Mouse (Mus musculus) urinary bladder, adult 18-20 months (tissue): ENCODE data around the gene Ubac1.
A peak's percentile ranks its signal among the peaks of the same experiment; 100 is the strongest.

ENCODE experiments used
- DNase-seq, 2 experiments: peaks; one replicate each; pipeline ENCODE4 v3.0.0; 2022; ENCODE audit warnings: low spot score in 2 of 2, mixed read lengths in 2 of 2

The Ubac1 gene

GRCm38 (mm10) chr2:26024138-26025075, 2.9 kb upstream of the Ubac1 start:
- DNase-seq, result no peak

- no peak for DNase-seq
Measured at GRCm38 (mm10) chr2:26022626-26023025, 1.1 kb upstream of the Ubac1 start.

GRCm38 (mm10) chr2:26022258-26022565, 665 bp upstream of the Ubac1 start:
- no peak for DNase-seq

- peak; percentile 14 to 70 for DNase-seq
Measured at GRCm38 (mm10) chr2:26020714-26021560, 610 bp downstream of the Ubac1 start.

- no peak for DNase-seq
Measured at GRCm38 (mm10) chr2:26019923-26020322, 1.6 kb downstream of the Ubac1 start.

GRCm38 (mm10) chr2:26017326-26017725, 4.2 kb downstream of the Ubac1 start:
- no peak for DNase-seq

DNA sequence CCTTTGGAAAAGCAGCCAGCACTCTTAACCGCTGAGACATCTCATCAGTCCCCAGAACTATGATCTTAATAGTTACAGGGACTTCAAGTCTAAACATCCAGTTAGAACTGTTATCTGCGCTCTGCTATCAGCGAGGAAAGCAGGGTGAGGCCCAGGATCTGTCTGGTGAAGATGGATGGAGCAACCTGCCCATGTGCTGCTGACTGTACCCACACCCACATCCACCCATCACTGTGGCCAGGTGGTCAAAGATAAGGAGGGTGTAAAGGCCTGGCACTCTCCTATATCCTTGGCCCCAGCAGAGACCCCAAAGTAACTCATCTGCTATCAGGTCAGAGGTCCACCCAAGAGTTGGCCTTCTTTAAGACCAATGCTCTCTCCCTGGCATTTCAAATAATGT, 7.9 kb downstream of the Ubac1 start:
- no peak for DNase-seq

- no peak for DNase-seq
Measured at GRCm38 (mm10) chr2:26011420-26011819, 10.1 kb downstream of the Ubac1 start.

- DNase-seq, result no peak
Measured at GRCm38 (mm10) chr2:26002001-26002400, 19.5 kb downstream of the Ubac1 start.

DNA sequence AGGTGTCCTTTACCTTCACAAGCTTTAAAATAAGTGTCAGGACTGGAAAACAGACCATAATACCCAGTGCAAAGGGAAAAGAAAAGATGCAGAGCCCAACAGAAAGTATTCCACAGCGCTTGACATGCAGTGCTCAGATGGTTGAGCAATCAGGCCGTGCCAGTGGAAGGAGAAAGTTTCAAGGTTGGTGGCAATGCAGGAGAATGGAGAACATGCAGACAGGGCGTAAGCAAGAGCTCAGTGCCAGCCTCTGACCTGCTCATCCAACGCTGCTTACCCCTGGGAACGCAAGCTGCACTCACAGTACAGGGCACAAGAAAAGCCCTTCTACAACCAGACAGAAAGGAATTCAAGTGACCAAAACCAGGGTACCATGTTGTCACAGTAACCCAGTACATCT, 20.4 kb downstream of the Ubac1 start:
- no peak for DNase-seq

- DNase-seq, result peak; percentile 11 to 45
Measured at GRCm38 (mm10) chr2:25997716-25998115, 23.8 kb downstream of the Ubac1 start.

GRCm38 (mm10) chr2:25994791-25995190, 26.8 kb downstream of the Ubac1 start:
- DNase-seq, result no peak

DNA sequence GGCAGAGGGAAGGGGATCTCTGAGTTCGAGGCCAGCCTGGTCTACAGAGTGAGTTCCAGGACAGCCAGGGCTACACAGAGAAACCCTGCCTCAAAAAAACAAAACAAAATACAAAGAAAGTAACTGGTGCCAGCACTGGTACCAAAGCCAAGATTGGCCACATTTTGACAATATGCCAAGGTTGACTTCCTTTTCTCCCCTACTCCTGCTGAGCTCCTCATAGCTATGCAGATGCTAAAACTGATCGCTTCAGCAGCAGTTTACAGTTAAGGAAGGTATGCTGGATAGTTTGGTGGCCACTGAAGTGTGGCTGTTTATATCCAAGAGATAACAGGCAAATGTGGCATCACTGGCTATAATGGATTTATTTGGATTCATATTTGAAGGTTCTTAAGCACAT, 29.3 kb downstream of the Ubac1 start:
- no peak for DNase-seq

DNA sequence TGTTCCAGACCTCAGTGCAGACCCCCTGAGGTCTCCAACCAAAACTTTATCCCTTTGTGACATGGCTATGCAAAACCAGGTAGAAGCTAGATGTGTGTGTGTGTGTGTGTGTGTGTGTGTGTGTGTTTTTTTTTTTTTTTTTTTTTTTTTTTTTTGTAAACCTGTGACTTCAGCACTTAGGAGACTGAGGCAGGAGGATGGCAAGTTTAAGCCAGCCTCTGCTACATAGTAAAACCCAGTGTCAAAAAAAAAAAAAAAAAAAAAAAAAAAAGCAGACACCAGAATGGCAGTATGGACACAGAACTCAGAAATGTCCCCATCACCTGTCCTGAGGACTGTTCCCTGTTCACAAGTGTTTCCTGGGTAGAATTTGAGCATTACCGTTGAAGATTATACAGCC, 31.9 kb downstream of the Ubac1 start:
- no peak for DNase-seq

DNA sequence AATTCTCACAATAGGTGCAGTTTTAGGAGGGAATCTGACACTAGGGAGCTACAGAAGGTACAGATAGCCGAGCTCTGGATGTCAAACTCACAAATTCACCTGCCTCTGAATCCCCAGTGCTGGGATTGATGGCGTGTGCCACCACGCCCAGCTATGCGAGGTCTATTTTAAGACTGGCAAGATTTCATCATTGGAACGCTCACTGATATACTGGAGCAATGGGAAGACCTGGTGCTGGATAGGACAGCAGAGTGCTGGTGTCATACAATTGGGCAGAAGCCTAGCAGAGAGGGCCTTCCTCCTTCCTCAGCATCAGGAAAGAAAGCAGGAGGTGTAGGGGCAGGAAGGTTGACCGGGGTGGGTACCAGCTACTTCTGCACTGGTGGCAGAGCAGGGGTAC, 33.7 kb downstream of the Ubac1 start:
- no peak for DNase-seq

DNA sequence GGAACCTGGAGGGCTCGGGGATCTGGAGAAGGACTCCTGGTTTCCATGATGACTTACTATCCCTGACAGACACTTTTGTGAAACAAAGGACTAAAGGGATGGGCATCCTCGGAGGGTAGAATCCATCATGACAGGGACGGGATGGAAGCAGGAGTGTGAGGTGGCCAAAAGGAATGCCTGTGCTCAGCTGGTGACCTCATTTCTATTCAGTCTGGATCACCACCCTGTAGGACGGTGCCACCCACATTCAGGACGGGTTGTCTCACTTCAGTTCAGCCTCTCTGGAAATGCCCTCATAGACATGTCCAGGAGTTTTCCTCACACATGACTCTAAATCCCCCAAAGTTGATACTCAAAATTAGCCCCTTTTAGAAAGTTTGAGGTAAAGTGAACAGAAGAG, 34.9 kb downstream of the Ubac1 start:
- DNase-seq, result no peak

DNA sequence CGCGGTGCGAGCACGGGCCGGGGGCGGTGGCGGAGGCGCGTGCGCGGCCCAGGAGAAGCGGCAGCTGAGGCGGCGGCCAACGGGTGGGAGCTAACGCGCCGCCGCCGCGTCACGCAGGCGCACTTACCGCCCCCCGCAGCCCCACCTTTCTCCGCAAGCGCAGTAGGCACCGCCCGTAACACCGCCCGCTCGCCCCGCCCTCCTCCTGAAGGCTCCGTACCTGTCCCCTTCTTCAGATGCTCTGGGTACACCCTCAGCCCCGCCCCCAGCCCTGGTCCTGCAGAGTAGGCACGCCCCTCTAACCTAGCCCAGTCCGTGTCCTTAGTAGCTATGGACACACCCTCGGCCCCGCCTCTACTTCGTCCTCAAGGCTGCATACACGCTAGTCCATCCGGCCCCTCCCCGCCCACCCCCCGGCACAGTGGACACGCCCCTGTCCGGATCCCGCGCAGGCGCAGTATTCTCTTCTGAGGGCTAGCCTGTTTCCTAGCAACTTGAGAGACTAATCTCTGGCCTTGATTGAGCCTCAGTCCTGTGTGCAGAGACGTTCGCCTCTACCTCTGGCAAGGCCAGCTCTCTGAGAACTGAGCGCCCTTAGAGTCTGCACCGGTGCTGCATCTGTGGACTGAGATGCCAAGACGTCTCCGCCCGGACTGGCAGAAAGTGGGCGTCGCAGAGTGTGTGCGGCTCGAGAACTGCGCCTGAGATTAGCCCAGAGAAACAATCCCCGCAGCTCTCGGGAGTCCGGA, 38.2 kb downstream of the Ubac1 start, which contains the start of gene Camsap1:
Gene Camsap1, minus strand, starts transcription at position 124 of the 749 bp plus-strand sequence.
- peak; percentile 98 to 100 for DNase-seq

- peak; percentile 9 to 30 for DNase-seq
Measured at GRCm38 (mm10) chr2:25982426-25983091, 39.0 kb downstream of the Ubac1 start.

- DNase-seq, result peak; percentile 20 to 49
Measured at GRCm38 (mm10) chr2:25982052-25982425, 39.5 kb downstream of the Ubac1 start.

DNA sequence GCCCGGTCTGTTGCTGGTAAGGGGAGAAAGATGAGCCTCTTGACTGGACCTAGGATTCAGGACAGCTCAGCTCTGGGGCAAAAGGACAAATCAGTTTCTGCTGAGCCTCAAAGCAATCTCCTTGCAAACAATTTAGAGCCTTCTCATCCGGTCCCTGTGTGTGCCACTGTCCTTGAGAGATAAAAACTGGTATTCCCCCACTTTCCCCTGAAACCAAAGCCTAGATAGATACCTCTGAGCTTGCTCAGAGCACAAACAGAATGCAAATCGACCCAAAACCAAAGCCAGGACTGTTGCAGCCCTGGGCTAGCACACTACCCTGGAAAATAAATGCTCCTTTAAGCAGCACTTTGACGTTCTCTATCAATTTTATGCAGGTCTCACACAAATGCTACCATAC, 42.5 kb downstream of the Ubac1 start:
- DNase-seq, result no peak

- no peak for DNase-seq
Measured at GRCm38 (mm10) chr2:25977587-25978239, 43.8 kb downstream of the Ubac1 start.
